ENCODE assay signal across 20 mouse cellular contexts in the genomic region with DNA sequence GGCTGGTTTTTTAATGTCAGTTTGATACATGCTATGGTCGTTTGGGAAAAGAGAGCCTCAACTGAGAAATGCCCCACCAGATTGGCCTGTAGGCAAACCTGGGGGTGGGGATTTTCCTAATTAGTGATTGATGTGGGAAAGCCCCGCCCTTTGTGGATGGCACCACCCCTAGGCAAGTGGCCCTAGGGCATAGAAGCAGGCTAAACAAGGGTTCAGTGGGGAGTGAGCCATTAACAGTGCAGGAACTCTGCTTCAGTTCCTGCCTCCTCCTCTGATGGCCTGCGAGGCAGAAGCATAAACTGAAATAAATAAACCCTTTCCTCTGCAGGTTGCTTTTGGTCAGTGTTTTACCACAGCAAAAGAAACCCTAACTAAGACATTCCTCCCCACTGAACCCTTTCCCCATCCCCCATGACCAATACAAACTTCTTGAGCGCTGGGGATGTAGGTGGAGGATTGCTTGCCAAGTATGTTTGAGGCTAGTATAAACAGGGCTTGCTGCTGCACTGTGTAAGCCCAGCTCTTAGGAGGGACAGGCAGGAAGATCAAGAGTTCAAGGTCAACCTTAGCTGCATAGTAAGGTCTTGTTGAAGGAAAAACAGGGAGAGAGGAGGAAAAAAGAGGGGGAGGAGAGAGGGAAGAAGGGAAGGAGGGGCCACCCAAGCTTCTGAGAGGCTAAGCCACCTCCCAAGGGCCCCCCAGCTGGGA. TPM values are rescaled to one million over a fixed set of nuclear protein-coding genes. Genes with fewer than 3 reads are reported as not detected.
DNase-seq lines count a peak whose midpoint lies in the region; ATAC-seq and TF ChIP-seq lines count a peak whose summit lies in the region.
"Had no signal": no experiment of that assay in that cellular context is flagged by ENCODE, and none has a peak within 500 bp of the region (broad histone marks: within the 10 kb centered on the region; RNA-seq: fewer than 3 reads in every experiment).

No protein-coding gene starts in this region.

- no peak overlapping the region for H3K4me3 ChIP-seq in kidney, embryonic 16.5 days (ENCODE audit: low read length)
- no peak overlapping the region for H3K4me3 ChIP-seq in kidney, embryonic 14.5 days (ENCODE audit: low read length)
- H3K4me3 ChIP-seq in ES-Bruce4 (ENCODE audit: low read depth, low read length) = no peak overlapping the region
- no peak overlapping the region for H3K4me3 ChIP-seq in embryonic facial prominence, embryonic 10.5 days
- no peak overlapping the region for H3K4me3 ChIP-seq in intestine, embryonic 16.5 days (ENCODE audit: low read length)
- H3K4me3 ChIP-seq: forebrain, embryonic 15.5 days; hindbrain, embryonic 13.5 days had no signal

- H3K27me3 ChIP-seq in kidney, embryonic 16.5 days (ENCODE audit: insufficient read depth, low read length) = no peaks in the 10 kb centered on the region
- H3K27me3 ChIP-seq in kidney, embryonic 14.5 days (ENCODE audit: control insufficient read depth, insufficient read depth, low read length) = no peaks in the 10 kb centered on the region
- no peaks in the 10 kb centered on the region for H3K27me3 ChIP-seq in ES-Bruce4 (ENCODE audit: control insufficient read depth, insufficient read depth, low read length, poor library complexity, severe bottlenecking)
- no peaks in the 10 kb centered on the region for H3K27me3 ChIP-seq in embryonic facial prominence, embryonic 10.5 days (replicated peaks; ENCODE audit: low read depth, poor library complexity, severe bottlenecking)
- H3K27me3 ChIP-seq in intestine, embryonic 16.5 days (replicated peaks; ENCODE audit: control insufficient read depth, insufficient read depth, low read length) = no peaks in the 10 kb centered on the region
- H3K27me3 ChIP-seq: CH12.LX; forebrain, embryonic 15.5 days; hindbrain, embryonic 13.5 days had no signal

- 50% methylated on average over 4 of the region's 4 CpGs for WGBS in kidney, embryonic 16.5 days
- WGBS in kidney, embryonic 14.5 days = 49% methylated on average over 4 of the region's 4 CpGs
- 58% methylated on average over 4 of the region's 4 CpGs for WGBS in embryonic facial prominence, embryonic 10.5 days
- 50% methylated on average over 4 of the region's 4 CpGs for WGBS in intestine, embryonic 16.5 days

- H3K9me3 ChIP-seq in kidney, embryonic 16.5 days (ENCODE audit: low read length) = no peaks in the 10 kb centered on the region
- H3K9me3 ChIP-seq in kidney, embryonic 14.5 days (ENCODE audit: control insufficient read depth, low read length) = no peaks in the 10 kb centered on the region
- H3K9me3 ChIP-seq in ES-Bruce4 (replicated peaks; ENCODE audit: control insufficient read depth, insufficient read depth, low read length, poor library complexity, severe bottlenecking) = no peaks in the 10 kb centered on the region
- H3K9me3 ChIP-seq in embryonic facial prominence, embryonic 10.5 days = 0 out of 2 replicates have a peak, but pooled peaks cover 8% of the 10 kb centered on the region
- H3K9me3 ChIP-seq in intestine, embryonic 16.5 days (ENCODE audit: control insufficient read depth, low read length) = no peaks in the 10 kb centered on the region
- H3K9me3 ChIP-seq: forebrain, embryonic 15.5 days; hindbrain, embryonic 13.5 days had no signal

- H3K27ac ChIP-seq in kidney, embryonic 16.5 days (ENCODE audit: low read length) = no peak overlapping the region
- H3K27ac ChIP-seq in kidney, embryonic 14.5 days (ENCODE audit: low read depth, low read length) = no peak overlapping the region
- H3K27ac ChIP-seq in ES-Bruce4 (ENCODE audit: insufficient read depth, low read length) = peak overlapping the region; percentile 88
- 0 out of 2 replicates have a peak overlapping the region, but pooled peaks have one; percentile 7 for H3K27ac ChIP-seq in embryonic facial prominence, embryonic 10.5 days (replicated peaks)
- H3K27ac ChIP-seq in intestine, embryonic 16.5 days (ENCODE audit: low read length) = no peak overlapping the region
- H3K27ac ChIP-seq: forebrain, embryonic 15.5 days; hindbrain, embryonic 13.5 days; hindbrain, postnatal 0 days had no signal

- DNase-seq in NIH3T3 (ENCODE audit: low read depth) = peak; percentile 32
- no peak for DNase-seq in embryonic facial prominence, embryonic 10.5 days (ENCODE audit: low spot score)
- DNase-seq in ovary, postnatal 36 days (ENCODE audit: low spot score) = no peak
- DNase-seq: adrenal gland, adult 2 months; adrenal gland, postnatal 25 days; cerebellum, adult 18-20 months; cerebellum, adult 9-11 months; cerebellum, postnatal 36 days; gastrocnemius, postnatal 25 days; heart, adult 11 months; heart, postnatal 10 days; kidney, adult 18-20 months had no signal

- peak; percentile 69; the same call in 1 of the 2 replicates for TF ChIP-seq EP300 in ES-Bruce4 (IDR thresholded peaks at IDR 0.05; ENCODE audit: insufficient read depth, low read depth, low read length)

- no peak for TF ChIP-seq CTCF in ES-Bruce4 (IDR thresholded peaks at IDR 0.05; ENCODE audit: low read depth, low read length)

- no peak overlapping the region for H3K4me2 ChIP-seq in kidney, embryonic 16.5 days (replicated peaks; ENCODE audit: low read depth, low read length)
- no peak overlapping the region for H3K4me2 ChIP-seq in kidney, embryonic 14.5 days (replicated peaks; ENCODE audit: low read depth, low read length)
- H3K4me2 ChIP-seq in intestine, embryonic 16.5 days (ENCODE audit: low read depth, low read length) = no peak overlapping the region
- H3K4me2 ChIP-seq: forebrain, embryonic 15.5 days; hindbrain, embryonic 13.5 days had no signal

- no peak for TF ChIP-seq POLR2A in ES-Bruce4 (IDR thresholded peaks at IDR 0.05; ENCODE audit: insufficient read depth, low read length)

- no peak overlapping the region for H3K9ac ChIP-seq in kidney, embryonic 16.5 days (replicated peaks; ENCODE audit: low read length)
- no peak overlapping the region for H3K9ac ChIP-seq in kidney, embryonic 14.5 days (ENCODE audit: low read depth, low read length)
- H3K9ac ChIP-seq in ES-Bruce4 (ENCODE audit: low read depth, poor library complexity, severe bottlenecking) = no peak overlapping the region
- H3K9ac ChIP-seq in intestine, embryonic 16.5 days (ENCODE audit: low read depth, low read length) = no peak overlapping the region
- H3K9ac ChIP-seq: forebrain, embryonic 15.5 days; hindbrain, embryonic 13.5 days had no signal

- ATAC-seq in kidney, embryonic 16.5 days (ENCODE audit: low FRiP score, low TSS enrichment) = 0 out of 2 replicates have a peak, but pooled peaks have one; percentile 40
- ATAC-seq in kidney, embryonic 14.5 days (ENCODE audit: low FRiP score, low TSS enrichment) = no peak
- no peak for ATAC-seq in intestine, embryonic 16.5 days
- ATAC-seq: forebrain, embryonic 15.5 days; hindbrain, postnatal 0 days had no signal

- no peaks in the 10 kb centered on the region for H3K36me3 ChIP-seq in kidney, embryonic 16.5 days (ENCODE audit: insufficient read depth, low read length)
- no peaks in the 10 kb centered on the region for H3K36me3 ChIP-seq in kidney, embryonic 14.5 days (ENCODE audit: control insufficient read depth, insufficient read depth, low read length)
- H3K36me3 ChIP-seq in ES-Bruce4 (ENCODE audit: control insufficient read depth, insufficient read depth, low read length, poor library complexity, severe bottlenecking) = no peaks in the 10 kb centered on the region
- no peaks in the 10 kb centered on the region for H3K36me3 ChIP-seq in embryonic facial prominence, embryonic 10.5 days (replicated peaks)
- H3K36me3 ChIP-seq in intestine, embryonic 16.5 days (ENCODE audit: control insufficient read depth, insufficient read depth, low read length) = no peaks in the 10 kb centered on the region
- H3K36me3 ChIP-seq: forebrain, embryonic 15.5 days; hindbrain, embryonic 13.5 days had no signal

- H3K4me1 ChIP-seq in kidney, embryonic 16.5 days (ENCODE audit: insufficient read depth, low read length) = 0 out of 2 replicates have a peak, but pooled peaks cover 6% of the 10 kb centered on the region
- 0 out of 2 replicates have a peak, but pooled peaks cover 4% of the 10 kb centered on the region for H3K4me1 ChIP-seq in kidney, embryonic 14.5 days (ENCODE audit: control insufficient read depth, insufficient read depth, low read length)
- H3K4me1 ChIP-seq in ES-Bruce4 (ENCODE audit: control insufficient read depth, insufficient read depth, low read length) = peaks cover 25% of the 10 kb centered on the region
- peaks cover 34% of the 10 kb centered on the region for H3K4me1 ChIP-seq in embryonic facial prominence, embryonic 10.5 days
- peaks cover 3% of the 10 kb centered on the region; the same call in 1 of the 2 replicates for H3K4me1 ChIP-seq in intestine, embryonic 16.5 days (ENCODE audit: control insufficient read depth, insufficient read depth, low read length)
- H3K4me1 ChIP-seq: forebrain, embryonic 15.5 days; hindbrain, embryonic 13.5 days had no signal

RNA-seq across cellular contexts. Expression of a gene that starts 36.4 kb away (rescaled TPM):
- polyA plus RNA-seq in kidney, embryonic 16.5 days (2015; fragmentation: Nextera tagmentation; extraction: Ambion mirVana) = 1.6 and 2.0 TPM in 2 replicates
- polyA plus RNA-seq in kidney, embryonic 14.5 days (2014; fragmentation: Nextera tagmentation; extraction: Ambion mirVana) = 1.3 and 1.4 TPM in 2 replicates
- polyA plus RNA-seq in ES-Bruce4 (2011; ENCODE audit: insufficient read depth, insufficient read length, low read depth, missing spikeins) = 3.7 and 4.2 TPM in 2 replicates
- polyA plus RNA-seq in embryonic facial prominence, embryonic 10.5 days (2016; fragmentation: Nextera tagmentation; extraction: Ambion mirVana) = 0.40 and 0.42 TPM in 2 replicates
- polyA plus RNA-seq in intestine, embryonic 16.5 days (2015; fragmentation: Nextera tagmentation; extraction: Ambion mirVana) = 0.75 TPM in 2 replicates

Comparison
In these comparisons a context has a peak if more than half of its experiments do, and no peak if none do; other contexts are left out.
1. H3K27ac ChIP-seq: peak in ES-Bruce4 (single experiment) and embryonic facial prominence, embryonic 10.5 days (single experiment); none in kidney, embryonic 16.5 days (single experiment), kidney, embryonic 14.5 days (single experiment) and intestine, embryonic 16.5 days (single experiment).